Mouse (Mus musculus) olfactory bulb, adult 2 months (tissue): ENCODE results near the gene Ube4a.

Source experiments
- CTCF ChIP-seq: fragments of 200-500 bp; IDR thresholded peaks from 2 replicates; pipeline ENCODE4 v1.5.1; 2012; ENCODE audit warnings: low read depth, mild to moderate bottlenecking, low read length, moderate library complexity; ENCODE audit not compliant: insufficient read depth
- POLR2A ChIP-seq: fragments of 200-500 bp; IDR thresholded peaks from 2 replicates; pipeline ENCODE4 v1.6.1; 2012; ENCODE audit warnings: mild to moderate bottlenecking, low read depth, low read length, moderate library complexity; ENCODE audit not compliant: insufficient read depth

DNA sequence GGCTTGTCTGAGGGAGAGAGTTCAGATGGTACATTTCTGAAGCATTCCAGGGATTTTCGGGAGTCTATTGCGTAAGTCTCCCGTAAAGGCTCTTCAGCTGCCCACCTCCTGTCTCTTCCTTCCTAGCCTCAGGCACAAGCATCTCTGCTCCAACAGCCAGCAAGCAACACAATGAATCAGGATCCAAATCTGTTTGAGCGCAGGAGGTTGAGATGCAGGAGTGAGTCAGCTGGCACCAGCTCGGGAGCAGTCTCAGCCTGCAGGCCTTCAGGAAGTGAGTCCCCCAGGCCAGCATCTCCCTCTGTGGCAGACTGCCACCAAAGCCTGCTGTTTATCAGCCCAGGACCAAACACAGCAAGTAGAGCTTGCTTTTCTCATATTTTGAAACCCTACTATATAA is 60.4 kb downstream of the Ube4a start:
- TF ChIP-seq CTCF (no peak), POLR2A (no peak)
